Mouse (Mus musculus) intestine, postnatal 0 days (tissue): Measurements from ENCODE around the gene Ephb1. TPM values are rescaled to one million over a fixed set of nuclear protein-coding genes. Genes with fewer than 3 reads are reported as not detected.

Experiments
- ATAC-seq: fragments of 200-750 bp; cut with Nextera tagmentation; 2 replicates; pipeline ENCODE4 v1.8.0; 2017; ENCODE audit warnings: mild to moderate bottlenecking, moderate TSS enrichment, moderate library complexity
- H3K27ac ChIP-seq: fragments of 300-500 bp; sonication (generic); 2 replicates; pipeline ENCODE4 v1.5.1; 2014; ENCODE audit warnings: mild to moderate bottlenecking, low read depth, low read length, moderate library complexity
- H3K27me3 ChIP-seq: fragments of 300-500 bp; sonication (generic); replicated peaks from 2 replicates; pipeline ENCODE4 v1.6.1; 2014; ENCODE audit warnings: low read length, mixed read lengths; ENCODE audit not compliant: control insufficient read depth, insufficient read depth
- H3K36me3 ChIP-seq: fragments of 300-500 bp; sonication (generic); 2 replicates; pipeline ENCODE4 v1.6.1; 2014; ENCODE audit warnings: mild to moderate bottlenecking, moderate library complexity; ENCODE audit not compliant: control insufficient read depth, insufficient read depth
- H3K4me1 ChIP-seq: fragments of 300-500 bp; sonication (generic); replicated peaks from 2 replicates; pipeline ENCODE4 v1.6.1; 2014; ENCODE audit warnings: antibody characterized with exemption, low read length, mixed read lengths; ENCODE audit not compliant: control insufficient read depth, insufficient read depth
- H3K4me2 ChIP-seq: fragments of 300-500 bp; sonication (generic); replicated peaks from 2 replicates; pipeline ENCODE4 v1.6.1; 2014; ENCODE audit warnings: low read depth, mild to moderate bottlenecking, moderate library complexity
- H3K4me3 ChIP-seq: fragments of 300-500 bp; sonication (generic); 2 replicates; pipeline ENCODE4 v1.5.1; 2014; ENCODE audit warnings: low read depth, low read length
- H3K9ac ChIP-seq: fragments of 300-500 bp; sonication (generic); 2 replicates; pipeline ENCODE4 v1.6.1; 2014; ENCODE audit warnings: mild to moderate bottlenecking, low read depth, low read length
- H3K9me3 ChIP-seq: fragments of 300-500 bp; sonication (generic); 2 replicates; pipeline ENCODE4 v1.6.1; 2016; ENCODE audit warnings: mixed run types; ENCODE audit not compliant: control insufficient read depth
- CTCF ChIP-seq: sonication (generic); IDR thresholded peaks from 2 replicates; pipeline ENCODE4 v1.5.1; 2016; ENCODE audit warnings: low read depth, mild to moderate bottlenecking, control low read depth, antibody characterized with exemption, moderate library complexity
- WGBS: fragments of 180-500 bp; shearing (Covaris S2); extraction: QIAGEN DNeasy Blood & Tissue Kit; methylation state at CpG from one replicate; pipeline ENCODE4 v1.1.7; 2014; 5-methylcytosine and 5-hydroxymethylcytosine counted together
- polyA plus RNA-seq: library from polyadenylated mRNA; unstranded; fragments of >200 nt; fragmentation: Nextera tagmentation; extraction: Ambion mirVana; gene quantifications from 2 replicates; pipeline ENCODE4 v1.2.1, GENCODE M21; 2015

Gene Ephb1
- polyA plus RNA-seq, 1 experiment from 2014 or later: 1.3 TPM

DNA sequence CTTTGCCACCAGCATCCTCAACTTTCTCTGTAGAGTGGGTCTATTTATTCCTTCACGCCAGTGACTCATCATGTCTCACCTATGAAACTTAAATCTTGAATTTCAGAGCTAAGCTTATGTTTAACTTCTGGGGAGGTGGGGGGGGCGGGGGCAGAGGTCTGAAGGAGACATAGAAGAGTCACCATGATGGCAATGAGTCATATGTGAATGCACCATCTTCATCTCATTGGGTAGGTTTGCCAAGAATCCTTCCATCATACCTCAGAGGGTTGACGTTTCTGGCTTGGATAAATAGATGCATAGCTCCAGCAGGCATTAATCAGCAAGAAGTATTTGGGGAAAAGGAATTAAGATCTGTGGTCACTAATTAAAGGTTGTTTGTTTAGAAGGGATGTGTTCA is 63.3 kb downstream of the Ephb1 start:
- Histone ChIP-seq H3K9ac (no peak overlapping the region), H3K4me2 (no peak overlapping the region), H3K36me3 (no peaks in the 10 kb centered on the region), H3K27me3 (no peaks in the 10 kb centered on the region), H3K4me1 (no peaks in the 10 kb centered on the region), H3K27ac (no peak overlapping the region), H3K9me3 (no peaks in the 10 kb centered on the region), H3K4me3 (no peak overlapping the region)
- no peak for ATAC-seq
- TF ChIP-seq CTCF: no peak
- WGBS: 70% methylated on average over 3 of the region's 3 CpGs

DNA sequence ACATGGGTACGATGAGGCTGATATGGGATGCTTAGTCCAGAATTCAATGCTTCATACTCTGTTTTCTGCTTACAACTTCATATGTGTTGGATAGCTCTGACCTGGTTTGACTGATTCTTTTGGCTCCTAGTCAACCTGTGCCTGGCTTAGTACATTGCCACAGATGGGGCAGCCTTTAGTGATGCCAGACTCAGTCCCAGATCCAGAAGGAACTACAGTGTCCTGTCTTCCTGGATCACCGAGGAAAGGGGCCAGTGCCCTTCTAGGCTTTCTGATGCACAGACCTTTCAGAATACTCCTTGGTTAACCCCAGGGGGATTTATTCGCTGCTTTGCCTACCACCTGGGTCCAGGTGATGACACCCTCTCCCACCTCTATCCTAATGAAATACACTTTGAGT is 66.1 kb downstream of the Ephb1 start:
- no peak for TF ChIP-seq CTCF
- H3K4me2 ChIP-seq: no peak overlapping the region

DNA sequence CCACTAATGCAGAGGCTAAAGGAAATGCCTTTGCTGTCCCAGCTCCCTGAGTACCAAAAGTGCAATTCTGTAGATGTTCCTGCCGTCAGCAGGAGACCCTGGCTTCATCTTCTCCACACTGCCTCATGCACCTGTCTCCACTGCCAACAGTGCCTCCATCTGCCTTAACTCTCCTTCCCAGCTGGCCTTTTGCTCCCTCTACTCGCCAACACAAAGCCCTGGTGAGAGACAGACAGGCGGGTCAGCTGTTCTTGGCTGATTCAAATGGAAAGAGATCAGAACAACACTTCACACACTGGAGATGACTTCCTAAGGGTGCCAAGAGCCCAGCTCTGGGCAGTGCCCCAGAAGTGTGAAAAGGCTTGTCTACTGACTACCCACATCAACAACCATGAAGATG is 78.6 kb downstream of the Ephb1 start:
- H3K36me3 ChIP-seq: no peaks in the 10 kb centered on the region
- ATAC-seq: no peak
- 76% methylated on average over 3 of the region's 3 CpGs for WGBS

More for the DNA sequence above, 66.1 kb downstream of the Ephb1 start:
- WGBS: 85% methylated on average over 3 of the region's 3 CpGs
- Histone ChIP-seq H3K4me1 (no peaks in the 10 kb centered on the region), H3K27ac (no peak overlapping the region), H3K9ac (no peak overlapping the region), H3K36me3 (no peaks in the 10 kb centered on the region), H3K9me3 (0 out of 2 replicates have a peak, but pooled peaks cover 3% of the 10 kb centered on the region), H3K4me3 (no peak overlapping the region), H3K27me3 (no peaks in the 10 kb centered on the region)
- no peak for ATAC-seq

DNA sequence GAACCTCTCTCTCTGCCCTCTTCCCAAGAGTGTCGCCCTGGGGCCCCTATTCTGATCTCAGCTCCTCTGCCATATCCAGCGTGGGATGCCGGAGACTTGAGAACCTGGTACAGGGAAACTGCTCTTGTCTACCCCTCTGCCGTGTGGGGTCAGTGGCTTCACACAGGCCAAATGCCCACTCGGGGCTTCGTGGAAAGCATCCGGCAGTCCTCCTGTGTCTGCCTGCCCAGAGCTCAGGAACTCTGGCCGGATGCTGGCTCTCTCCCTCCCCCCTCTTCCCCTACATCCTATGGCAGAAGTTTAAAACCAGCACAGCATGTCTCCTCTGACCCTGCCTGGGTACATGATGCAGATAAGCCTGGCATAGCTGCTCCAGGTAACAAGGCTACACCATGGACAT is 80.5 kb downstream of the Ephb1 start:
- H3K4me1 ChIP-seq: no peaks in the 10 kb centered on the region
- no peak for TF ChIP-seq CTCF
- H3K36me3 ChIP-seq: no peaks in the 10 kb centered on the region
- H3K9me3 ChIP-seq: no peaks in the 10 kb centered on the region
- H3K27ac ChIP-seq: no peak overlapping the region
- H3K4me2 ChIP-seq: no peak overlapping the region
- ATAC-seq: no peak
- no peak overlapping the region for H3K4me3 ChIP-seq
- 65% methylated on average over 8 of the region's 8 CpGs for WGBS
- no peak overlapping the region for H3K9ac ChIP-seq
- H3K27me3 ChIP-seq: no peaks in the 10 kb centered on the region

More for the DNA sequence above, 78.6 kb downstream of the Ephb1 start:
- Histone ChIP-seq H3K4me1 (no peaks in the 10 kb centered on the region), H3K27ac (no peak overlapping the region), H3K9ac (no peak overlapping the region), H3K27me3 (no peaks in the 10 kb centered on the region), H3K4me2 (no peak overlapping the region), H3K9me3 (no peaks in the 10 kb centered on the region), H3K4me3 (no peak overlapping the region)
- no peak for TF ChIP-seq CTCF

DNA sequence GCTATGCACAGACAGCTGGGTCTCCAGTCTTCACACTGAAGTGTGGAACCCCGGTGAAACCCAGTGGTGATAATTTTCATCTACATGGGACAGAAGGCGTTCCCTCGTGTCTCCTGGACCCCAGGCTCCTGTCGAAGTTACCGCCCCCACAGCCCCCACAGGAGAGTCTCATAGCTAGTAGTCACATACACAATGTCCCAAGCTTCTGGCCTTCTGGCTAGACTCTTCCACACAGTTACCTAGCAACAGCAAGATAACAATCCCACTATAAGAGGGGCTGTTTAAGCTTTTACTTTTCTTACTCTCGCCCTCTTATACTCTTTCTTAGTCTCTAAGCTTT is 81.1 kb downstream of the Ephb1 start:
- no peak overlapping the region for H3K4me3 ChIP-seq
- no peaks in the 10 kb centered on the region for H3K36me3 ChIP-seq
- no peaks in the 10 kb centered on the region for H3K4me1 ChIP-seq
- TF ChIP-seq CTCF: no peak
- whole genome bisulfite sequencing: 61% methylated on average over 6 of the region's 6 CpGs
- ATAC-seq: no peak
- H3K27ac ChIP-seq: no peak overlapping the region
- H3K4me2 ChIP-seq: no peak overlapping the region
- H3K9me3 ChIP-seq: no peaks in the 10 kb centered on the region
- no peaks in the 10 kb centered on the region for H3K27me3 ChIP-seq
- H3K9ac ChIP-seq: no peak overlapping the region

DNA sequence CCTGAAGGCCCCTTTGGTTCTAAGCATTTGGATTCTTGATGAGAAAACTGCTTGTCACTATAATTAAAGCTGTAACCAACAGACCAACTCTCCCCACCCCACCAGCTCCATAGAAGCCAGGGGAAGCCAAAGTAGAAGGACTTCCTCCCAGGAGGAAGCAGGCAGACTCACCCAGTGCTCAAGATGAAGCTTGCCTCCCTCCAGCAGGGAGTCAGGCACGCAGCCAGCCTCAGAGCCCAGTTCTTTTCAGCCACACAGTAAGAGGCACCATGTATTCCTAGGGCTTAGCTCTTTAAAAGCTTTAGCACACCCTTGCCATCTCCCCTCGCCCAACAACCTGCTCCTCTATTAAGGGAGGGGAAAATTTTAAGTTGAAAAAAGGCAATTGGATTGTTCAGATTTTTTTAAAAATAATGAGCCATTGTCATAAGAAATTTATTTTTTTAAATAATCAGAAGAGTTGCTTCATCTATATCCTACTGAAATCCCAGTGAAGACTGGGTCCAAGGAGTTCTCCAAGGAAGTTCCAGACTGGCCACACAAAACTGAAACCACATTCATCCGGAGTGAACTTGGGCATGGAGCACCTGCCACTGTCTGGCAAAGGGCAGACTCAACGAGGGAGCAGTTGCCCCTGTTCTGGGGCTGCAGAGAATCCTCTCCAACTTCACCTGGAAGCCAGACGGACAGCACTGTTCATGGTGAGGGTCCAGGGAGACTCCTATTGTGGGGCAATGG is 81.6 kb downstream of the Ephb1 start:
- no peak for TF ChIP-seq CTCF
- Histone ChIP-seq H3K9ac (no peak overlapping the region), H3K36me3 (no peaks in the 10 kb centered on the region), H3K27me3 (no peaks in the 10 kb centered on the region), H3K4me1 (no peaks in the 10 kb centered on the region), H3K27ac (no peak overlapping the region), H3K9me3 (no peaks in the 10 kb centered on the region), H3K4me2 (no peak overlapping the region), H3K4me3 (no peak overlapping the region)
- 64% methylated on average over 5 of the region's 5 CpGs for WGBS
- ATAC-seq: no peak

DNA sequence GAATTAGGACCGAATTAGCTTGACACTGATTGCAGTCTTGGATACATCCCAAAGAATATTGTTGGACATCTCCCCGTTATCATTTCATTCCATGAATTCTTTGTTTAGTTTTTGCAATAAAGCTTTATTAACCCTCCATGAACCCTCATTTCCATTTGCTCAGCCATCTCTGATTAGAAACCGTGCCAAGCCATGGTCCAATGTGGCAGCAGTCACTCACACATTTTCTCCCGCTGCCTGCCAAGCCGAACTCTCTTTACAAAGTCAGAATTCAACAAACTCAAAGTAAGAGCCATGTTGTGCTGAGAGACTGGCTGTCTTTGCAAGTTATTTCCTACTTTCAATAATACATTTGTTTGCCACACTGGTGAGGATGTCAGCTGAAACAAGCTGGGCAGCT is 84.0 kb downstream of the Ephb1 start:
- Histone ChIP-seq H3K4me2 (no peak overlapping the region), H3K9me3 (no peaks in the 10 kb centered on the region), H3K36me3 (no peaks in the 10 kb centered on the region), H3K27me3 (0 out of 2 replicates have a peak, but pooled peaks cover 5% of the 10 kb centered on the region), H3K4me3 (no peak overlapping the region), H3K9ac (no peak overlapping the region), H3K27ac (no peak overlapping the region), H3K4me1 (no peaks in the 10 kb centered on the region)
- TF ChIP-seq CTCF: no peak
- no peak for ATAC-seq
- 70% methylated on average over 5 of the region's 5 CpGs for WGBS
